Mouse (Mus musculus): ENCODE measurements around the gene Ube2o. TPM values are rescaled to one million over a fixed set of nuclear protein-coding genes. Genes with fewer than 3 reads are reported as not detected.

The Ube2o gene
- polyA plus RNA-seq (2015; fragmentation: Nextera tagmentation; extraction: Ambion mirVana), result 12.5 and 14.0 TPM in 2 replicates

GRCm38 (mm10) chr11:116581376-116581814, at the start of gene Ube2o:
Gene Ube2o, minus strand, starts transcription at chr11:116581447.
- WGBS, result 1% methylated on average over 50 of the region's 51 CpGs

GRCm38 (mm10) chr11:116630171-116630965, 49.1 kb upstream of the Ube2o start:
- ATAC-seq (ENCODE audit: insufficient read depth, low FRiP score, low read depth), result no peak
- no peaks in the 10 kb centered on the region for H3K36me3 ChIP-seq
- H3K9ac ChIP-seq, result no peak overlapping the region
- no peak overlapping the region for H3K27ac ChIP-seq
- no peak overlapping the region for H3K4me2 ChIP-seq
- peaks cover 10% of the 10 kb centered on the region; the same call in 1 of the 2 replicates for H3K4me1 ChIP-seq
- H3K9me3 ChIP-seq, result no peaks in the 10 kb centered on the region
- no peaks in the 10 kb centered on the region for H3K27me3 ChIP-seq (replicated peaks)
- H3K4me3 ChIP-seq (replicated peaks), result no peak overlapping the region
- WGBS, result 45% methylated on average over 12 of the region's 12 CpGs

More at GRCm38 (mm10) chr11:116581376-116581814, at the start of gene Ube2o:
- peak within 1 kb of the TSS; percentile 96 for H3K4me2 ChIP-seq
- peak within 1 kb of the TSS; percentile 96 for H3K4me3 ChIP-seq (replicated peaks)
- H3K36me3 ChIP-seq, result no peaks in the 10 kb centered on the region
- no peaks in the 10 kb centered on the region for H3K27me3 ChIP-seq (replicated peaks)
- peak within 1 kb of the TSS; percentile 73 for H3K9ac ChIP-seq
- H3K4me1 ChIP-seq, result peaks cover 8% of the 10 kb centered on the region
- peak within 1 kb of the TSS; percentile 67 for H3K27ac ChIP-seq
- no peaks in the 10 kb centered on the region for H3K9me3 ChIP-seq
- ATAC-seq (ENCODE audit: insufficient read depth, low FRiP score, low read depth), result peak; percentile 86

- no peak overlapping the region for H3K4me3 ChIP-seq (replicated peaks)
- H3K27me3 ChIP-seq (replicated peaks), result no peaks in the 10 kb centered on the region
- ATAC-seq (ENCODE audit: insufficient read depth, low FRiP score, low read depth), result no peak
- H3K4me2 ChIP-seq, result no peak overlapping the region
- no peaks in the 10 kb centered on the region for H3K9me3 ChIP-seq
- H3K9ac ChIP-seq, result no peak overlapping the region
- H3K4me1 ChIP-seq, result peaks cover 13% of the 10 kb centered on the region
- no peak overlapping the region for H3K27ac ChIP-seq
- 87% methylated on average over 6 of the region's 6 CpGs for WGBS
- no peaks in the 10 kb centered on the region for H3K36me3 ChIP-seq
These were observed 48.2 kb upstream of the Ube2o start for GRCm38 (mm10) chr11:116629472-116629871.

- H3K4me1 ChIP-seq, result peaks cover 16% of the 10 kb centered on the region
- no peaks in the 10 kb centered on the region for H3K9me3 ChIP-seq
- no peak overlapping the region for H3K27ac ChIP-seq
- no peak overlapping the region for H3K4me3 ChIP-seq (replicated peaks)
- H3K4me2 ChIP-seq, result no peak overlapping the region
- ATAC-seq (ENCODE audit: insufficient read depth, low FRiP score, low read depth), result 0 out of 2 replicates have a peak, but pooled peaks have one; percentile 36
- H3K36me3 ChIP-seq, result no peaks in the 10 kb centered on the region
- no peak overlapping the region for H3K9ac ChIP-seq
- WGBS, result 54% methylated on average over 9 of the region's 9 CpGs
- no peaks in the 10 kb centered on the region for H3K27me3 ChIP-seq (replicated peaks)
These were observed 47.5 kb upstream of the Ube2o start for GRCm38 (mm10) chr11:116628712-116629111.

GRCm38 (mm10) chr11:116627072-116628020, 46.1 kb upstream of the Ube2o start:
- Histone ChIP-seq H3K9ac (no peak overlapping the region), H3K9me3 (no peaks in the 10 kb centered on the region), H3K27ac (no peak overlapping the region), H3K4me1 (peaks cover 25% of the 10 kb centered on the region), H3K27me3 (replicated peaks) (no peaks in the 10 kb centered on the region), H3K4me3 (replicated peaks) (no peak overlapping the region), H3K4me2 (no peak overlapping the region), H3K36me3 (no peaks in the 10 kb centered on the region)
- 38% methylated on average over 10 of the region's 10 CpGs for WGBS
- ATAC-seq (ENCODE audit: insufficient read depth, low FRiP score, low read depth), result no peak

GRCm38 (mm10) chr11:116626299-116627071, 45.2 kb upstream of the Ube2o start, which contains the start of gene Rhbdf2:
Gene Rhbdf2, minus strand, starts transcription at chr11:116627019.
- H3K27me3 ChIP-seq (replicated peaks), result no peaks in the 10 kb centered on the region
- H3K4me1 ChIP-seq, result peaks cover 33% of the 10 kb centered on the region
- H3K27ac ChIP-seq, result no peak within 1 kb of the TSS
- H3K36me3 ChIP-seq, result no peaks in the 10 kb centered on the region
- no peaks in the 10 kb centered on the region for H3K9me3 ChIP-seq
- H3K9ac ChIP-seq, result no peak within 1 kb of the TSS
- no peak within 1 kb of the TSS for H3K4me2 ChIP-seq
- no peak for ATAC-seq (ENCODE audit: insufficient read depth, low FRiP score, low read depth)
- WGBS, result 65% methylated on average over 10 of the region's 10 CpGs
- H3K4me3 ChIP-seq (replicated peaks), result no peak within 1 kb of the TSS

- Histone ChIP-seq H3K27ac (no peak overlapping the region), H3K4me3 (replicated peaks) (no peak overlapping the region), H3K4me1 (peaks cover 39% of the 10 kb centered on the region), H3K9ac (no peak overlapping the region), H3K9me3 (no peaks in the 10 kb centered on the region), H3K36me3 (no peaks in the 10 kb centered on the region), H3K27me3 (replicated peaks) (no peaks in the 10 kb centered on the region), H3K4me2 (no peak overlapping the region)
- 75% methylated on average over 17 of the region's 17 CpGs for WGBS
- no peak for ATAC-seq (ENCODE audit: insufficient read depth, low FRiP score, low read depth)
These were observed 44.1 kb upstream of the Ube2o start for GRCm38 (mm10) chr11:116625081-116626000.

GRCm38 (mm10) chr11:116624131-116624832, 43.0 kb upstream of the Ube2o start:
- WGBS, result 14% methylated on average over 41 of the region's 42 CpGs
- Histone ChIP-seq H3K4me2 (peak overlapping the region; percentile 87), H3K36me3 (no peaks in the 10 kb centered on the region), H3K27me3 (replicated peaks) (no peaks in the 10 kb centered on the region), H3K9ac (peak overlapping the region; percentile 71), H3K9me3 (no peaks in the 10 kb centered on the region), H3K4me1 (peaks cover 48% of the 10 kb centered on the region), H3K4me3 (replicated peaks) (peak overlapping the region; percentile 67), H3K27ac (peak overlapping the region; percentile 3; the same call in 1 of the 2 replicates)
- ATAC-seq (ENCODE audit: insufficient read depth, low FRiP score, low read depth), result peak; percentile 76

GRCm38 (mm10) chr11:116623281-116624124, 42.3 kb upstream of the Ube2o start:
- H3K27me3 ChIP-seq (replicated peaks), result no peaks in the 10 kb centered on the region
- peaks cover 47% of the 10 kb centered on the region for H3K4me1 ChIP-seq
- 7% methylated on average over 40 of the region's 40 CpGs for WGBS
- H3K36me3 ChIP-seq, result no peaks in the 10 kb centered on the region
- peak; percentile 19 for ATAC-seq (ENCODE audit: insufficient read depth, low FRiP score, low read depth)
- H3K4me3 ChIP-seq (replicated peaks), result peak overlapping the region; percentile 67
- peak overlapping the region; percentile 71 for H3K9ac ChIP-seq
- H3K9me3 ChIP-seq, result no peaks in the 10 kb centered on the region
- peak overlapping the region; percentile 87 for H3K4me2 ChIP-seq
- peak overlapping the region; percentile 3; the same call in 1 of the 2 replicates for H3K27ac ChIP-seq
